Mouse (Mus musculus) neural tube, embryonic 11.5 days (tissue): ENCODE measurements around the gene Casp6. TPM values are rescaled to one million over a fixed set of nuclear protein-coding genes. Genes with fewer than 3 reads are reported as not detected.
A peak's percentile ranks its signal among the peaks of the same experiment; 100 is the strongest.

ENCODE experiments used
- ATAC-seq: fragments of 200-750 bp; cut with Nextera tagmentation; 2 replicates; pipeline ENCODE4 v1.8.0; 2017; ENCODE audit warnings: moderate number of reproducible peaks, mild to moderate bottlenecking, moderate TSS enrichment, moderate library complexity; ENCODE audit not compliant: insufficient read depth, low FRiP score, low TSS enrichment
- DNase-seq: peaks from one replicate; pipeline ENCODE4 v3.0.0-alpha.2; 2015; ENCODE audit warnings: low spot score
- H3K27ac ChIP-seq: fragments of 300-500 bp; sonication (generic); 2 replicates; pipeline ENCODE4 v1.5.1; 2014; ENCODE audit warnings: low read depth, mild to moderate bottlenecking, low read length
- H3K27me3 ChIP-seq: fragments of 300-500 bp; sonication (generic); 2 replicates; pipeline ENCODE4 v1.6.1; 2014; ENCODE audit warnings: mild to moderate bottlenecking, low read length, mixed read lengths; ENCODE audit not compliant: control insufficient read depth, insufficient read depth
- H3K36me3 ChIP-seq: fragments of 300-500 bp; sonication (generic); 2 replicates; pipeline ENCODE4 v1.6.1; 2014; ENCODE audit warnings: mild to moderate bottlenecking, low read length, moderate library complexity, mixed read lengths; ENCODE audit not compliant: control insufficient read depth, insufficient read depth
- H3K4me1 ChIP-seq: fragments of 300-500 bp; sonication (generic); 2 replicates; pipeline ENCODE4 v1.6.1; 2014; ENCODE audit warnings: low read length, mixed read lengths; ENCODE audit not compliant: control insufficient read depth, insufficient read depth
- H3K4me2 ChIP-seq: fragments of 300-500 bp; sonication (generic); 2 replicates; pipeline ENCODE4 v1.6.1; 2014; ENCODE audit warnings: low read depth, mild to moderate bottlenecking, moderate library complexity
- H3K4me3 ChIP-seq: fragments of 300-500 bp; sonication (generic); 2 replicates; pipeline ENCODE4 v1.5.1; 2014; ENCODE audit warnings: low read depth, low read length
- H3K9ac ChIP-seq: fragments of 300-500 bp; sonication (generic); 2 replicates; pipeline ENCODE4 v1.6.1; 2014; ENCODE audit warnings: mild to moderate bottlenecking, low read length
- H3K9me3 ChIP-seq: fragments of 300-500 bp; sonication (generic); 2 replicates; pipeline ENCODE4 v1.6.1; 2016; ENCODE audit warnings: low read length; ENCODE audit not compliant: control insufficient read depth
- WGBS: fragments of 180-500 bp; shearing (Covaris S2); extraction: QIAGEN DNeasy Blood & Tissue Kit; methylation state at CpG from one replicate; pipeline ENCODE4 v1.1.7; 2014; 5-methylcytosine and 5-hydroxymethylcytosine counted together
- polyA plus RNA-seq: library from polyadenylated mRNA; unstranded; fragments of >200 nt; fragmentation: Nextera tagmentation; extraction: Ambion mirVana; gene quantifications from 2 replicates; pipeline ENCODE4 v1.2.1, GENCODE M21; 2014

Gene Casp6
- polyA plus RNA-seq, 1 experiment from 2014 or later: 60.4 TPM

- 90% methylated on average over 7 of the region's 7 CpGs for WGBS
- Histone ChIP-seq H3K9ac (no peak overlapping the region), H3K4me2 (no peak overlapping the region), H3K36me3 (peaks cover 6% of the 10 kb centered on the region; the same call in 1 of the 2 replicates), H3K27ac (no peak overlapping the region), H3K27me3 (no peaks in the 10 kb centered on the region), H3K4me1 (peaks cover 5% of the 10 kb centered on the region; the same call in 1 of the 2 replicates), H3K4me3 (no peak overlapping the region), H3K9me3 (no peaks in the 10 kb centered on the region)
- DNase-seq: no peak
- no peak for ATAC-seq
Measured at GRCm38 (mm10) chr3:129904381-129905132, 3.3 kb downstream of the Casp6 start.

- Histone ChIP-seq H3K9ac (no peak overlapping the region), H3K27me3 (no peaks in the 10 kb centered on the region), H3K4me3 (no peak overlapping the region), H3K4me2 (no peak overlapping the region), H3K9me3 (no peaks in the 10 kb centered on the region), H3K27ac (no peak overlapping the region), H3K36me3 (peaks cover 6% of the 10 kb centered on the region; the same call in 1 of the 2 replicates), H3K4me1 (no peaks in the 10 kb centered on the region)
- ATAC-seq (no peak), DNase-seq (no peak)
- WGBS: 96% methylated on average over 14 of the region's 14 CpGs
Measured at GRCm38 (mm10) chr3:129912025-129912424, 10.8 kb downstream of the Casp6 start.

DNA sequence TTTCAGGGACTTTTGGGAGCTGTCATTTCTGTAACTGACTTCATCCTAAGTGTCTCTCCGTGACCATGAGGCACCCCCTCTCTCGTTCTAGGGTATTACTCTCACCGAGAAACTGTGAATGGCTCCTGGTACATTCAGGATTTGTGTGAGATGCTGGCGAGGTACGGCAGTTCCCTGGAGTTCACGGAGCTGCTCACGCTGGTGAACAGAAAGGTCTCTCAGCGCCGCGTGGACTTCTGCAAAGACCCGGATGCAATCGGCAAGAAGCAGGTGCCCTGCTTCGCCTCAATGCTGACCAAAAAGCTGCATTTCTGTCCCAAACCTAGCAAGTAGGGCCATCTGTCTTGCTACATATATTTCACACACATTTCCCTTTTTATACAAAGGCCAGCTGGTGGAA lies 12.0 kb downstream of the Casp6 start:
- H3K27me3 ChIP-seq: no peaks in the 10 kb centered on the region
- peaks cover 6% of the 10 kb centered on the region; the same call in 1 of the 2 replicates for H3K36me3 ChIP-seq
- H3K4me2 ChIP-seq: no peak overlapping the region
- DNase-seq (no peak), ATAC-seq (no peak)
- no peak overlapping the region for H3K27ac ChIP-seq
- no peak overlapping the region for H3K4me3 ChIP-seq
- no peaks in the 10 kb centered on the region for H3K9me3 ChIP-seq
- no peak overlapping the region for H3K9ac ChIP-seq
- WGBS: 93% methylated on average over 13 of the region's 13 CpGs
- no peaks in the 10 kb centered on the region for H3K4me1 ChIP-seq

DNA sequence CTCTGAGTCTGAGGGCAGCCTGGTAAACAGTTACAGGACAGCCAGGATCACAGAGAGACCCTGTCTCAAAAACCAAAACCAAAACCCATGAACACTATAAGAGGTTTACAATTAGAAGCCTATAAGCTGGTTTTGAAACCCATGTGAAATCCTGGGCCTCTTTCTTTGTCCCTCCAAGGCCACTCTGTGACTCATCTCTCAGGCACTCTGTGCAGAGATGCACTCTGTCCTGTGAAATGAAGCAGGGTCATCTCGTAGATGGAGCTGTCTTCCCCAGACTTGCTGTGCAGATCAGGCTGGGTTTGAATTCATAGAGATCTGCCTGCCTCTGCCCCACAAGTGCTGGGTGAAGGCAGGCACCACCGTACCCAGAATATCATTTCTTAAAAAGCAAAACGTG lies 16.2 kb downstream of the Casp6 start:
- no peak for DNase-seq
- no peaks in the 10 kb centered on the region for H3K36me3 ChIP-seq
- no peak overlapping the region for H3K27ac ChIP-seq
- ATAC-seq: no peak
- no peaks in the 10 kb centered on the region for H3K9me3 ChIP-seq
- no peak overlapping the region for H3K9ac ChIP-seq
- no peaks in the 10 kb centered on the region for H3K4me1 ChIP-seq
- no peaks in the 10 kb centered on the region for H3K27me3 ChIP-seq
- no peak overlapping the region for H3K4me2 ChIP-seq
- no peak overlapping the region for H3K4me3 ChIP-seq
- WGBS: 87% methylated on average over 3 of the region's 3 CpGs

GRCm38 (mm10) chr3:129918434-129918833 lies 17.2 kb downstream of the Casp6 start:
- Histone ChIP-seq H3K27me3 (no peaks in the 10 kb centered on the region), H3K27ac (no peak overlapping the region), H3K36me3 (no peaks in the 10 kb centered on the region), H3K9ac (no peak overlapping the region), H3K4me2 (no peak overlapping the region), H3K4me1 (no peaks in the 10 kb centered on the region), H3K4me3 (no peak overlapping the region), H3K9me3 (no peaks in the 10 kb centered on the region)
- peak; percentile 74 for DNase-seq
- ATAC-seq: no peak; the same call in 1 of the 2 replicates
- 16% methylated on average over 13 of the region's 13 CpGs for WGBS

GRCm38 (mm10) chr3:129923581-129923980 lies 22.4 kb downstream of the Casp6 start:
- Histone ChIP-seq H3K27ac (no peak overlapping the region), H3K4me1 (no peaks in the 10 kb centered on the region), H3K27me3 (no peaks in the 10 kb centered on the region), H3K36me3 (no peaks in the 10 kb centered on the region), H3K4me2 (no peak overlapping the region), H3K9ac (no peak overlapping the region), H3K9me3 (no peaks in the 10 kb centered on the region), H3K4me3 (no peak overlapping the region)
- 92% methylated on average over 7 of the region's 7 CpGs for WGBS
- DNase-seq (no peak), ATAC-seq (no peak)

DNA sequence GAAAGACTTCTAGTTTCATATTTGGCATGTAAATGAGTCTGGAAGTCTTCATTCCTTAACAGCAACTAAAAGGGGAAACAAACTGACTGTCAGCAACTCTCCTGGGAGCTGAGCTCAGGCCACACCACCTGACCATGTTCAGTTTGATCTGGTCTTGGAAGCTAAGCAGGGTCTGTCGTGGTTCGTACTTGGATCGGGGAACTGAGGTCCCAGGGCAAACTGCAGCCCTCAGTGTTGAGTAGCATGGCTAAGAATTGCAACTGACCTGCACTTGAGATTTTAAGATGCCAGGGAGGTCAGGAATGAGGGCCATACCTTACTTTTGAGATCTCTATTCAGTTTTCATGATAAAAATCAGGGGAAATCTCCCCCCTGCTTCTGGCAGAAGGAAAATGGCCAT lies 24.6 kb downstream of the Casp6 start:
- DNase-seq (no peak), ATAC-seq (no peak)
- 91% methylated on average over 3 of the region's 3 CpGs for WGBS
- Histone ChIP-seq H3K9ac (no peak overlapping the region), H3K4me2 (no peak overlapping the region), H3K27ac (no peak overlapping the region), H3K27me3 (no peaks in the 10 kb centered on the region), H3K9me3 (no peaks in the 10 kb centered on the region), H3K4me3 (no peak overlapping the region), H3K4me1 (no peaks in the 10 kb centered on the region), H3K36me3 (no peaks in the 10 kb centered on the region)

- H3K9me3 ChIP-seq: no peaks in the 10 kb centered on the region
- no peak overlapping the region for H3K4me3 ChIP-seq
- no peaks in the 10 kb centered on the region for H3K4me1 ChIP-seq
- H3K27ac ChIP-seq: no peak overlapping the region
- H3K27me3 ChIP-seq: no peaks in the 10 kb centered on the region
- H3K36me3 ChIP-seq: no peaks in the 10 kb centered on the region
- WGBS: 80% methylated on average over 6 of the region's 6 CpGs
- H3K4me2 ChIP-seq: no peak overlapping the region
- DNase-seq (no peak), ATAC-seq (no peak)
- H3K9ac ChIP-seq: no peak overlapping the region
Measured at GRCm38 (mm10) chr3:129930213-129930778, 29.1 kb downstream of the Casp6 start.

DNA sequence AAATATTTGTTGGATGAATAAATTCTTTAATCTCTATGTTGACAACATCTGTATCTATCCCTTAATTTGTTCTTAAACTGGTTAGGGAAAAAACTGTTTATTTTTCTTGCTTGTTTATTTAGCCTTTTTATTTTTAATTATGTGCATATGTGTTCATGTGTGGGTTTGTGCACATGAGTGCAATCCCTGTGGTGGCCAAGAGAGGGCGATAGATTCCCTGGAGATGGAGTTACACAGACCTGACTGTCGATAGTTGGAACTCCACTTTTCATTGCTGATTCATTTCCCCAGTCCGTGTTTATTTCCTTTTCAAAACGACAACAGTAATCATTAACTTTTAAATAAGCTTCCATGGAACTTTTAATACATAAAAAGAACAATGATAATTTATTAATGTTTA lies 31.2 kb downstream of the Casp6 start:
- Histone ChIP-seq H3K27me3 (no peaks in the 10 kb centered on the region), H3K9ac (no peak overlapping the region), H3K27ac (no peak overlapping the region), H3K4me1 (no peaks in the 10 kb centered on the region), H3K4me2 (no peak overlapping the region), H3K36me3 (no peaks in the 10 kb centered on the region), H3K9me3 (no peaks in the 10 kb centered on the region), H3K4me3 (no peak overlapping the region)
- no peak for DNase-seq
- 46% methylated on average over 4 of the region's 4 CpGs for WGBS
- no peak for ATAC-seq
